Mouse (Mus musculus) lung, adult 2 months (tissue): Measurements from ENCODE around the gene D430042O09Rik.

Experiments used
- CTCF ChIP-seq: fragments of 200-500 bp; IDR thresholded peaks from 2 replicates; pipeline ENCODE4 v1.5.1; 2011; ENCODE audit warnings: mild to moderate bottlenecking, low read length, control low read depth; ENCODE audit not compliant: insufficient read depth
- POLR2A ChIP-seq: fragments of 200-500 bp; IDR thresholded peaks from 2 replicates; pipeline ENCODE4 v1.6.1; 2011; ENCODE audit warnings: low read depth, mild to moderate bottlenecking, control low read depth, low read length, borderline replicate concordance; ENCODE audit errors: extremely low read depth

GRCm38 (mm10) chr7:125731679-125732078, 24.0 kb downstream of the D430042O09Rik start:
- TF ChIP-seq POLR2A (no peak), CTCF (no peak)
